Comparison of ENCODE assay signal across 14 mouse cellular contexts in genomic region chr6:112093300-112093699, GRCm38 (mm10).
DNase-seq lines count a peak whose midpoint lies in the region; ATAC-seq and TF ChIP-seq lines count a peak whose summit lies in the region.
"Had no signal": no experiment of that assay in that cellular context is flagged by ENCODE, and none has a peak within 500 bp of the region (broad histone marks: within the 10 kb centered on the region; RNA-seq: fewer than 3 reads in every experiment).

No protein-coding gene starts in this region.

- WGBS in hindbrain, postnatal 0 days, result 89% methylated on average over 3 of the region's 3 CpGs
- WGBS in hindbrain, embryonic 13.5 days, result 88% methylated on average over 3 of the region's 3 CpGs
- 74% methylated on average over 3 of the region's 3 CpGs for WGBS in lung, postnatal 0 days

- TF ChIP-seq CTCF in hindbrain, postnatal 0 days (IDR thresholded peaks at IDR 0.05; ENCODE audit: low read depth), result peak; percentile 51
- peak; percentile 41 for TF ChIP-seq CTCF in lung, postnatal 0 days (IDR thresholded peaks at IDR 0.05)

- no peaks in the 10 kb centered on the region for H3K36me3 ChIP-seq in hindbrain, postnatal 0 days (ENCODE audit: insufficient read depth, low read length)
- H3K36me3 ChIP-seq in hindbrain, embryonic 13.5 days, result no peaks in the 10 kb centered on the region
- no peaks in the 10 kb centered on the region for H3K36me3 ChIP-seq in lung, postnatal 0 days (ENCODE audit: insufficient read depth, low read length)
- H3K36me3 ChIP-seq: embryonic facial prominence, embryonic 13.5 days; limb, embryonic 13.5 days had no signal

- no peaks in the 10 kb centered on the region for H3K27me3 ChIP-seq in hindbrain, postnatal 0 days (ENCODE audit: insufficient read depth, low read length)
- no peaks in the 10 kb centered on the region for H3K27me3 ChIP-seq in hindbrain, embryonic 13.5 days
- H3K27me3 ChIP-seq in lung, postnatal 0 days (replicated peaks; ENCODE audit: insufficient read depth, low read length), result no peaks in the 10 kb centered on the region
- H3K27me3 ChIP-seq: embryonic facial prominence, embryonic 13.5 days; limb, embryonic 13.5 days had no signal

- DNase-seq in hindbrain, postnatal 0 days (ENCODE audit: low spot score), result peak; percentile 51
- DNase-seq in lung, postnatal 0 days (ENCODE audit: low spot score), result no peak
- no peak for DNase-seq in lung, postnatal 14 days
- peak; percentile 15 for DNase-seq in embryo, embryonic 10.5 days (ENCODE audit: low spot score)
- peak; percentile 36 for DNase-seq in retina, postnatal 1 day
- no peak for DNase-seq in thymus, postnatal 14 days
- DNase-seq: cerebellum, adult 8-10 months; heart, adult 11 months; lung, adult 18-20 months had no signal

- H3K4me1 ChIP-seq in hindbrain, postnatal 0 days (ENCODE audit: insufficient read depth, low read length), result no peaks in the 10 kb centered on the region
- no peaks in the 10 kb centered on the region for H3K4me1 ChIP-seq in hindbrain, embryonic 13.5 days (replicated peaks)
- H3K4me1 ChIP-seq in lung, postnatal 0 days (ENCODE audit: insufficient read depth, low read depth, low read length), result no peaks in the 10 kb centered on the region
- H3K4me1 ChIP-seq: embryonic facial prominence, embryonic 13.5 days; limb, embryonic 13.5 days had no signal

- no peak overlapping the region for H3K27ac ChIP-seq in hindbrain, postnatal 0 days
- no peak overlapping the region for H3K27ac ChIP-seq in hindbrain, embryonic 13.5 days
- no peak overlapping the region for H3K27ac ChIP-seq in lung, postnatal 0 days (ENCODE audit: low read length)
- H3K27ac ChIP-seq: embryonic facial prominence, embryonic 13.5 days; limb, embryonic 13.5 days had no signal

- H3K4me2 ChIP-seq in hindbrain, postnatal 0 days (ENCODE audit: low read depth, low read length), result no peak overlapping the region
- H3K4me2 ChIP-seq in hindbrain, embryonic 13.5 days, result no peak overlapping the region
- H3K4me2 ChIP-seq in lung, postnatal 0 days (replicated peaks; ENCODE audit: low read depth, low read length), result no peak overlapping the region
- H3K4me2 ChIP-seq: embryonic facial prominence, embryonic 13.5 days; limb, embryonic 13.5 days had no signal

- H3K4me3 ChIP-seq in hindbrain, postnatal 0 days (ENCODE audit: low read length), result no peak overlapping the region
- H3K4me3 ChIP-seq in hindbrain, embryonic 13.5 days, result no peak overlapping the region
- H3K4me3 ChIP-seq in lung, postnatal 0 days (ENCODE audit: low read depth, low read length), result no peak overlapping the region
- H3K4me3 ChIP-seq: embryonic facial prominence, embryonic 13.5 days; limb, embryonic 13.5 days had no signal

- no peaks in the 10 kb centered on the region for H3K9me3 ChIP-seq in hindbrain, postnatal 0 days (ENCODE audit: low read length)
- H3K9me3 ChIP-seq in hindbrain, embryonic 13.5 days, result no peaks in the 10 kb centered on the region
- H3K9me3 ChIP-seq in lung, postnatal 0 days (ENCODE audit: low read length), result no peaks in the 10 kb centered on the region
- H3K9me3 ChIP-seq: embryonic facial prominence, embryonic 13.5 days; limb, embryonic 13.5 days had no signal

- no peak overlapping the region for H3K9ac ChIP-seq in hindbrain, postnatal 0 days (replicated peaks; ENCODE audit: low read length)
- no peak overlapping the region for H3K9ac ChIP-seq in hindbrain, embryonic 13.5 days
- H3K9ac ChIP-seq in lung, postnatal 0 days (replicated peaks; ENCODE audit: low read depth), result no peak overlapping the region
- H3K9ac ChIP-seq: embryonic facial prominence, embryonic 13.5 days; limb, embryonic 13.5 days had no signal

- no peak for TF ChIP-seq EP300 in lung, postnatal 0 days (IDR thresholded peaks at IDR 0.05)

- no peak for ATAC-seq in hindbrain, postnatal 0 days
- no peak for ATAC-seq in hindbrain, embryonic 13.5 days (ENCODE audit: low FRiP score)
- ATAC-seq in lung, postnatal 0 days, result no peak
- ATAC-seq: hindbrain, embryonic 16.5 days; Patski had no signal

Comparison
In these comparisons a context has a peak if more than half of its experiments do, and no peak if none do; other contexts are left out.
1. DNase-seq: peak in hindbrain, postnatal 0 days (single experiment), embryo, embryonic 10.5 days (single experiment) and retina, postnatal 1 day (single experiment); none in lung, postnatal 0 days (single experiment), lung, postnatal 14 days (single experiment) and thymus, postnatal 14 days (single experiment).